Mouse (Mus musculus) lung, postnatal 0 days (tissue): ENCODE data around the gene Mypop.

Source experiments
- CTCF ChIP-seq: IDR thresholded peaks from 2 replicates; pipeline ENCODE4 v1.5.1; 2016; ENCODE audit warnings: antibody characterized with exemption, mild to moderate bottlenecking
- EP300 ChIP-seq: IDR thresholded peaks from 2 replicates; pipeline ENCODE4 v1.6.1; 2016; ENCODE audit warnings: antibody characterized with exemption, mild to moderate bottlenecking, control low read depth

DNA sequence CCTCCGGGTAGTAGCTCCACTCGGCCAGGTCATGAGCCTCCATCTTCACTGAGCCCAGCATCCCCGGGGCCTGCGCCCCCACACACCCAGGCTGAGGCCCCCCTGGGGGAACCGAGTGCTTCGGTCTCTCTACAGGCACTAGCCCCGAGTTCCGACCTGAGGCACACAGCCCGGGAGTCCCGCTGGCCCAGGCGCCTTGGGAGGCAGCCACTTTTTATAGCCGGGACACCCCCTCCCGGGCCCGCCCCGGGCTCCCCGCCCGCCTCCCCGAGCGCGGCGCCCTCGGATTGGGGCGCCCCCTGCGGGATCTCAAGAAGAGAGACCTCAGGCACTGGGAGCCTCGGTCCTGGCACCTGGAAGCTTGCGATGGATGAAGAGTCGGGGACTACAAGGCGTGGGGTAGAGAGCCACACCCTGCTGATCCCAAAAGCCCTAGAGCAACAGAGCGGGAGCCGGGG, 32.3 kb downstream of the Mypop start, which contains the start of gene Foxa3:
- TF ChIP-seq CTCF (peak; percentile 51), EP300 (no peak)
